Mouse (Mus musculus) left cerebral cortex, postnatal 36 days (tissue): ENCODE results near the gene Cldn7. TPM values are rescaled to one million over a fixed set of nuclear protein-coding genes. Genes with fewer than 3 reads are reported as not detected.
"Not testable (repeated sequence)": the region's sequence is repeated elsewhere in the genome, so short reads cannot be mapped to it uniquely, and the experiment has no call there.

ENCODE experiments used
- DNase-seq, 2 experiments: peaks; one replicate each; pipeline ENCODE4 v3.0.0; 2021 to 2022; ENCODE audit warnings: low spot score in 2 of 2, mixed read lengths in 1 of 2
- intact Hi-C: fragments of 180-260 bp; cut with DNase I; formaldehyde crosslinking; loops from one replicate; pipeline ENCODE4 v1.15.1; 2025
- total RNA-seq, 2 experiments: library from RNA; stranded (reverse); gene quantifications; 2 replicates each; pipeline ENCODE4 v1.2.3; 2021

The Cldn7 gene
- total RNA-seq, 2 experiments from 2014 or later: not detected

GRCm38 (mm10) chr11:69948763-69949150 lies 15.8 kb upstream of the Cldn7 start:
- intact Hi-C loops: loop anchor here (2.0 kb wide), 1 partner anchor 14 kb away; the partner anchor contains the start of gene Ybx2

GRCm38 (mm10) chr11:69950807-69951459 lies 13.6 kb upstream of the Cldn7 start:
- DNase-seq: no peak
- intact Hi-C loops: no loop called here

More at GRCm38 (mm10) chr11:69948763-69949150, 15.8 kb upstream of the Cldn7 start:
- peak; percentile 59 to 70 for DNase-seq

DNA sequence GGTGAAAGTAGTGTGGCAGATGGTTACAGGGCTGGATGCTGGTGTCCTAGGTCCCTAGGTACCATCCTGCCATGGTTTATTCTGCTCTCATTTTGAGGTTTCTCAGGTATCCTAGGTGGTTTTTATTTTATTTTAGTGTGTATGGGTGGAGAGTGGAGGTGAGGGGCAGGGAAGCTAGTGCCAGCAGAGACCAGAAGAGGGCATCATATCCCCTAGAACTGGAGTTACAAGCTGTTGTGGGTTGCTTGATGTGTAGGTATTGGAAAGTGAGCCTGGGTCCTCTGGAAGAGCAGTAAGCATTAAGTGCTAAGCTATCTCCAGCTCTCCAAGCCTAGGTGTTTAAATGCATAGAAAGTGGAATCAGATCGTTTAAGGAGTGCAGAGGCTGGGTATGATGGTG lies 12.3 kb upstream of the Cldn7 start:
- no peak for DNase-seq
- intact Hi-C loops: no loop called here

DNA sequence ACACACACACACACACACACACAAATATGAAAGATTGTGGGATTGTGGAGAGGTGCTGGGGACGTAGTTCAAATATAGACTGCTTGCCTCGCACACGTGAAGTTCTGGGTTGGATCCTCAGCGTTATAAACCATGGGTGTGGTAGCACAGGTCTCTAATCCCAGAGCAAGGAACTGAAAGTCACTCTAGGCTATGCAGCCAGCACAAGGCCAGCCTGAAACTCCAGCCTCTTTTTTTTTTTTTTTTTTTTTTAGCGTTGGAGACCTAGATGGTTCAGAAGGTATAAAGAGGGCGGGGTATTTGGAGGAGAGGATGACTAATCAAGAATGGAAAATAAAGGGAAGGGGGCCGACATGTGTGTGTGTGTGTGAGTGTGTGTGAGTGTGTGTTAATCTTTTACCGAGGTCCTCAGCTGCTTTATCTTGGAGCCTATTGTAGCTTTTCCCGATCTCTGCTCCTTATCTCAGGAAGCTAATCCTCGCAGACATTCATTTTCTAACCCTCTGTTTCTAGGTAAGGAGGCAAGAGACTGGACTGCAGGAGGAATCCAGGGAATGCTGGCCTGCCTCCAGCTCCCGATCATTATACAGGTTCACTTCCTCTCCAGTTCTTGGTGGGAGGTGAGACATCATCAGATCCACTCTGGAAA lies 11.2 kb upstream of the Cldn7 start:
- no peak for DNase-seq
- intact Hi-C loops: no loop called here

DNA sequence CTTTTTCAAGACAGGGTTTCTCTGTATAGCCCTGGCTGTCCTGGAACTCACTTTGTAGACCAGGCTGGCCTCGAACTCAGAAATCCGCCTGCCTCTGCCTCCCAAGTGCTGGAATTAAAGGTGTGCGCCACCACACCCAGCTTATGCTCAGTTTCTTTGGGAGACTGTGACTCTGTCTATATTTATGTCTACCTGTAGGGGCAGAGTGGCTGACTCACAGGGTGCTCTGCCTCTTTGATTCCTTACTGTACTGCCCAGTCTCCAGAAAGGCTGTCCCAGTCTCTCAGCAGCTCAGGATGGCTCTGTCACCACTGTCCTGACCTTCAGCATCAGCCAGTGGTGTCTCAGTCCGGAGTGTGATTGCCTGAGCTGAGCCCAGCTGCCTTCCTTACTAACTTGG lies 9.0 kb upstream of the Cldn7 start:
- intact Hi-C loops, DNase-seq: not testable (repeated sequence)

DNA sequence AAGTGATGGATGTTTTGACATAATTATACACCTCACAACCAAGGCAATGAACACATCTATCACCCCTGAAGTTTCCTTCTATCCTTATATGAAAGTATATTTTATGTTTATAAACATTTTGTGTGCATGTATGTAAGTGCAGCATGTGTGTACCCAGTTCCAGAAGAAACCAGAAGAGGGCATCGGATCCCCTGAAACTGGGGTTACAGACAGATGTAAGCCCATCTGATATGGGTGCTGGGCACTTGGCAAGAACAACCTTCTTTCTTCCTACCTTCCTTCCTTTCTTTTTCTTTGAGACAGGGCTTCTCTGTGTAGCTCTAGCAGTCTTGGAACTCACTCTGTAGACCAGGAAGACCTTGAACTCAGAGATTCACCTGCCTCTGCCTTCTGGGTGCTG lies 8.4 kb upstream of the Cldn7 start:
- intact Hi-C loops: no loop called here
- DNase-seq: no peak

GRCm38 (mm10) chr11:69960616-69961015 lies 4.0 kb upstream of the Cldn7 start:
- no peak for DNase-seq
- intact Hi-C loops: no loop called here

DNA sequence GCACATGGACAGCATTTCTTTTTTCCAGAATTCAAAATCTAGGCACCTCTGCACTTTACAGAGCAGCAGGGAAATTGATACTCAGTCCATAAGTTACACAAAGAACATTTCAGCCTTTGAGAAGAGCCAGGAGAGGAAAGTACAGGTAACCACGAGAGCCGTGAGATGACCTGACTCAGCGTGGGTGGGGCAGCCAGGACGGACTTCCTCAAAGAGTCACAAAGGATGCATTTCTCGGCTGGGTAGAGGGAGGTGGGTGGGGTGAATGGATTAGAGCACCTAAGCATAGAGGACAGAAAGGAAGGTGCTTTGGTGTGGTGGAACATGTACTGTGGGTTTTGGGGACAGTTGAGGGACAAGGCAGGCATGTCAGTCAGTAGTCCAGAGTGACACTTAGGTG lies 2.7 kb upstream of the Cldn7 start:
- no peak for DNase-seq
- intact Hi-C loops: no loop called here

DNA sequence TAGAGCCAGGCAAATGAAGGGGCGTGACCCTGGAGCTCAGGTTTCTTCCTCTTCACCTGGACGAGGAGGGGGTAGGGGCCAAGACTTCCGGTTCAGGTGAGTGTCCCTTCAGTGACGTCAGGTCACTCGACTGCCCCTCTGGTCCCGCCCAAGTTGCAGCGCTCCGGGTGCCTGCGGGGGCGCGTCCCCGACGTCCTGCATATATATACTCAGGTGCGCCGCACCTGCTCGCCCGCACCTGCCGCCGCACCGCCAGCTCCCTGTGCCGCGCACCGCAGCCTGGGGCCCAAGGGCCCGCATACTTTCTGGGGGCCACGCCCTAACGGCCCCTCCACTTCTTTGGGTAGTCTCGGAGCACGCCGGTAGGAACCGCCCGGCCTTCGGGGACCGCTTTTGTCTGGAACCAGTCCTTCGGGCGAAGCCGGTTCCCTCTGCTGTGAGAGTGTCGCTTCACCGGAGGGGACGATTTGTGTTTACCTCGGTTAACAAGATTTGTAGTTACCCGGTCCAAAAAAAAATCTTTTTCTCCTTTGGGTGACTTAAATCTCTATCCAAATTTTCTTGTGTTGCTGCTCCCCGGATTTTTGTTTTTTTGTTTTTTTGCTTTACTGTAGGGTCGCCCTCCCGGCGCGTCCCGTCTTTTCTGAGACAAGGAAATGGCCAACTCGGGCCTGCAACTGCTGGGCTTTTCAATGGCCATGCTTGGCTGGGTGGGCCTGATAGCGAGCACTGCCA lies 859 bp downstream of the Cldn7 start:
- intact Hi-C loops: loop anchor here (5.0 kb wide), 1 partner anchor 33 kb away; no protein-coding TSS in a partner anchor
- DNase-seq: no peak

- intact Hi-C loops: loop anchor here (5.0 kb wide), 1 partner anchor 34 kb away; no protein-coding TSS in a partner anchor
- DNase-seq: no peak
These were observed 1.7 kb downstream of the Cldn7 start for GRCm38 (mm10) chr11:69966006-69966859.

GRCm38 (mm10) chr11:69966860-69967517 lies 2.4 kb downstream of the Cldn7 start:
- DNase-seq: no peak
- intact Hi-C loops: loop anchor here (5.0 kb wide), 1 partner anchor 35 kb away; no protein-coding TSS in a partner anchor

DNA sequence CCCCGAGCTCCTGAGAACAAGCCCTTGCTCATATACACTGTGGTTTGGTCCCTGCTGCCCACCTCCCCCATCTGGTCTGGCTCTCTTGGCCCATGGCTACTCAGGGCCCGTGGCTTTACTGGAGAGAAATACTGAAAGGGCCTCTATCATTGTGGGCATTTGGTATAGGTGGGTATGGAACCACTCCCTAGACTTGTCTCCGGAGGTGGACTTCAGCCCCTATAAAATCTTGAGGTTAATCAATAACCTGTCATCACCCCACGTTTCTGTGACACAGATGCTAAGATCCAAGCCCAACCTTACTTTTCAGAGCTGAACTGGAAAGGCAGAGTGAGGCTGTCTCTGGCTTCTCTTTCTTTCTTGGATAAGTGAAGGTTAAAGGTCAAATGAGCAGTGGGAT lies 4.2 kb downstream of the Cldn7 start:
- no peak for DNase-seq
- intact Hi-C loops: loop anchor here (5.0 kb wide), 1 partner anchor 36 kb away; no protein-coding TSS in a partner anchor

GRCm38 (mm10) chr11:69970222-69970621 lies 5.6 kb downstream of the Cldn7 start:
- intact Hi-C loops: no loop called here
- DNase-seq: no peak

DNA sequence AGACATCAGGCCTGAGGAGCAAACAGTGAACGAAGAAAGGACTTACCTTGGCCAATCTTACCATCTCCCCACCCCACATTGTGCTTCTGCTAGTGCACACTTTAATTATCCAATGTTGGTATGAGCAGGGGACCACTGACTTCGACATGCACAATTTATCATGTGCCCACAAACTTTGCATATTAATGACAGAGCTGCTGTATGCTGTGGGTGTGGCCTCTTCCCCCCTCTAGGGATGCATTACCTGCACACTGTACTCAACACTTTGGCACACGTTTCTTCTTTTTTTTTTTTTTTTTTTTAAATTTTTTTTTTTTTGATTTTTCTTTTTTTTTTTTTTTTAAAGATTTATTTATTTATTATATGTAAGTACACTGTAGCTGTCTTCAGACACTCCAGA lies 6.2 kb downstream of the Cldn7 start:
- intact Hi-C loops: no loop called here
- DNase-seq: no peak

GRCm38 (mm10) chr11:69974907-69975306 lies 10.3 kb downstream of the Cldn7 start:
- no peak for DNase-seq
- intact Hi-C loops: no loop called here

- intact Hi-C loops: no loop called here
- no peak for DNase-seq
These were observed 11.7 kb downstream of the Cldn7 start for GRCm38 (mm10) chr11:69976271-69976670.

DNA sequence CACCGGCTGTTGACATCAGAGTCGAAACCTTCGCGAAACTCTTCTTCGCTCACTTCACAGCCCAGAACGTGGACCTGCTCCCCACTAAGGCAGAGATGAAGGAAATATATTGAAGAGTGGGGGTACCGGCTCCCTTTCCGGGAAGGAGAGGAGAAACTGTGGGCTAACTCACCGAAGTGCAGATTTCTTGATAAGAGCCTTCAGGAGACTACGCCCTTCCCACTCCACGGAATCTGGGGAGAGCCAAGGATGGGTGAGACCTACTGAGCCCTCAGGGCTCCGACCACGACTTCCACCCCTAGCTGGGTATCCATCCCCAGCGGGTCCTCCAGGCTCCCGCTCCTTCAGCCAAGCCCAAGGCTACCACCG lies 15.2 kb downstream of the Cldn7 start:
- intact Hi-C loops: loop anchor here (1.0 to 2.0 kb wide), 2 partner anchors 11 to 59 kb away; partner anchors contain the start of genes Eif5a and Gabarap
- DNase-seq: no peak

GRCm38 (mm10) chr11:69980196-69981140 lies 15.9 kb downstream of the Cldn7 start:
- DNase-seq: peak; percentile 98 to 99
- intact Hi-C loops: loop anchor here (1.0 to 2.0 kb wide), 2 partner anchors 11 to 60 kb away; partner anchors contain the start of genes Eif5a and Gabarap
